Mouse (Mus musculus) adrenal gland, postnatal 10 days (tissue): Measurements from ENCODE around the gene Cyth3. TPM values are rescaled to one million over a fixed set of nuclear protein-coding genes. Genes with fewer than 3 reads are reported as not detected.

Source experiments
- DNase-seq: peaks from one replicate; pipeline ENCODE4 v3.0.0; 2021; ENCODE audit warnings: mixed read lengths
- total RNA-seq, 2 experiments: library from RNA; stranded (reverse); gene quantifications; 2 replicates each; pipeline ENCODE4 v1.2.3; 2021

The Cyth3 gene
- total RNA-seq, 2 experiments from 2014 or later: 123 to 151 TPM

DNA sequence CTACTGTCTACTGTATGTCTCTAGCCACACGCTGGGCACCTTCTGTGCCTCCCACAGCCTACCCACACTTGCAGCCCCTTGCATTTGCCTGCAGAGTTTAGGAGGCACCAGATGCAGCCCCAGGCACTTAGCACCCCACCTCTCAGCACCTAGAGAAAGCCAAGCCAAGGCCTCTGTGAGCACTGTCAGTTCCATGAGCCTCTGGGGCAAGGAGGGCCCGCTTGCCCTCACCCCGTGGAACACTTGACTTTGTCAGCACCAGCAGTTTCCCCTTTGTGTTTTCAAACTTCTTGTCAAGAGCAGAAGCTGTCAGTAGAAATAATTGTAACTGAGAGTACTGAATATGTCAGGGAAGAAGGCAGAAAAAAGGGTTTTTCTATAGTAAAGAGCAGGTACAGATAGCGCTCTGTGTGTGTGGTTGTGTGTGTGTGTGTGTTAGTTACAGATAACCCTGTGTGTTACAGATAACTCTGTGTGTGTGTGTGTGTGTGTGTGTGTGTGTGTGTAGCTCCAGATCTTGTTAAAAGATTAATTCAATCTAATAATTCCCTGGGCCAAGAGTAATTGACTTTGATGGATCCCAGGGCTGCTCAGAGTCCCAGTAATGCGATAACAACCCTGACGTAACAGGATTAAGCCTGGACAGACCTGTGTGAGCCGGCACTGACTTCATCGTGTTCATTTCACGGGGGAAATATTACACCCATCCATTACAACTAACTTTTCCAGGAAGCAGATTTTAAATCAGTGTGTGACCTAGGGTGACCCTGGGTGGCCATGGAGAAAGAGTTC is 84.0 kb downstream of the Cyth3 start:
- no peak for DNase-seq

DNA sequence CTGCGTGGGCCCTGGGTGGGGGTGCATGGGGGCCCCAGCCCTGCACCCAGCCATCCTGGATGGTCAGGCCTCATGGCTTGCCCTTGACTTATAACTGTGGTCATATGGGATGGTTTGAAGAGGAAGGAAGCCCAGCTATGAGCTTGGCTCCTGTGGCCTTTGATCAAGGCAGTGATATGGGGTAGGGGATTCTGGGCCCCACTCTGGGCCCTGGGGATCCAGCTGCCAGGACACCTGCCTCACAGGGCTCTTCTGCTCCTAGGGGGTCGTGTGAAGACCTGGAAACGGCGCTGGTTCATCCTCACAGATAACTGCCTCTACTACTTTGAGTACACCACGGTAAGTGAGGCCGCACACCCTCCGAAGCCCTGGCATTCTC is 84.6 kb downstream of the Cyth3 start:
- no peak for DNase-seq

DNA sequence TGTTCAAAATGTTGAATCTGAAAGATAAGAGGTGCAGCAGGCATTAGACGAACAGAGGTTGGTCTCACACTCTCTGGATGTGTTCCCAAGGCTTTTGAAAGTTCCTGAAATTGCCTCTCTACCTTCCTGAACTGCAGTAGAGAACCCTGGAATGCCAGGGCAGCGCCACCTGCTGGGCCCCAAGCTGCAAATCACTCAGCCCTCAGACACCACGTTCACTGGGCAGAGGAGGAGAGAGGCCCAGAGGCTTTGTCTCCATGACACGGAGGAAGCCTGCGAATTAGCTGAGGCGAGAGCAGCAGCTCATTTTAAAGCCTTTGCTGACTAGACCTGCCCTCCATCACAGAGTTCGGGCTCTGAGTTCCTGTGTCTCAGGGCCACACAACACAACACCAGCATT is 89.1 kb downstream of the Cyth3 start:
- DNase-seq: peak; percentile 82

DNA sequence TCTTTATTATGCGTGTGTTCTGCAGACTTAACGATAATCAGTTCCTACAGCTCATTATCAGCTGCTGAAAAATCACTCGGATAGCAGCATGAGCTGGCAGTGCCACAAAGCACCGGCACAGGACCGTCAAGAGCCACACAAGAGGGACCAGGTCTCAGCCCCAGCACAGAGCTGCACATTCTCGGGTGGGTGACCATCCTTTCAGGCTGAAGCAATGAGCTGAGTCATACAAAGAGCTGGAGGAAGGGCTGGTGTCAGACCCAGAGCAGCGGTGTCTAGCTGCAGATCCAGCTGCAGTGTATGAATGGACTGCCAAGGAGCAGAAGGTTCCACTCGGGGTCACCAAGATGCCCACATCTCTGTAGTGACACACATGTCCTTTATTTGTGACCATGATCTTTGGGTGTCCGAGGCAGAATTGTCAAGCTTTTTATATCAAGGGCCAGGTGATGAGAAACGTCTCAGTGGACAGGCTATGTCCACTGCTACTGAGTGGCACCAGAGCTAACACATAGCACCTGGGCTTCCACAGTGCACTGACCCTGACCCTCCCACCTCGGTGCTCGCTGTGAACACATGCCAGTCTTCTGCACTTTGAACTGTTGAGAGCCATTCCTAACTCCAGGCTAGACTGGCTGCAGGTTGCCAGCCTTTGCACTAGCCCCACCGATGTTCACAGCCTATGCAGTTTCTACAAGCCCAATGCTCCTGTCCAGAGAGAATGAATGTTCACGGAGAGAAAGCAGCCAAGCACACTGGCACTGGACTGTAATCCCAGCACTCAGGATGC is 90.0 kb downstream of the Cyth3 start:
- no peak for DNase-seq

- no peak for DNase-seq
Observed at GRCm38 (mm10) chr5:143721962-143722361, 99.7 kb downstream of the Cyth3 start.

- no peak for DNase-seq
Observed at GRCm38 (mm10) chr5:143730915-143731314, 108.7 kb downstream of the Cyth3 start.

GRCm38 (mm10) chr5:143731483-143732112 is 109.4 kb downstream of the Cyth3 start:
- peak; percentile 50 for DNase-seq

GRCm38 (mm10) chr5:143732180-143732891 is 110.1 kb downstream of the Cyth3 start, which contains the start of gene Usp42:
TSS of gene Usp42 (minus strand) at chr5:143732280.
- peak; percentile 97 for DNase-seq

DNA sequence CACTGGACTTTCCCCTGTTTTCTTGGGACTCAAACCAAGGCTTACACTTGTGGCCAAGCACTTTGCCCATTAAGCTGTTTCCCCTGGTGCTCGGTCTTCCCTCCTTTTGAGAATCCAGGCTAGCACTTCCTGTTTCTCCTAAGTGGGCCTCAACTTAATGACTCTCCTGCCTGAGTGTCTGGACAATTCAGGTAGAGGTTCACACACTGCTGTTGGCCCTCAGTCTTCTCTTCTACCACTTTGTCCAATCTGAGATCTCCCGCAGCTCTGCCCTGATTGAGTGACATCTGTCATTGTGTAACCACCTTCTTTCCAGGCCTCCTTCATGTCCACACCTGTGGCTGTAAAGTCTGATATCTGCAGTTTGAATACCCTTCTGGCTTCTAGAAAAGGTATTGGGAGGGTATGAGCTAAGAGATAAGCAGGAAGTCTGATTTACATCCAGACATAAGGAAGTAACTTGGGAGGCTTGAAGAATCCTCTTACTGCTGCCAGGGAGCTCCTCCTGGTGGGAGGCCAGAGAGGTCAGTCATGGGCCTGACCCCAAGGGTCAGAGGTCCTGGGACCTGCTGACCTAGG is 127.5 kb downstream of the Cyth3 start:
- no peak for DNase-seq

GRCm38 (mm10) chr5:143755529-143756141 is 133.4 kb downstream of the Cyth3 start:
- DNase-seq: no peak

GRCm38 (mm10) chr5:143757755-143758443 is 135.7 kb downstream of the Cyth3 start:
- peak; percentile 93 for DNase-seq

GRCm38 (mm10) chr5:143759554-143759953 is 137.3 kb downstream of the Cyth3 start:
- DNase-seq: no peak

Other genes starting within 250 kb of the Cyth3 start
- gene Kdelr2, start 218.6 kb upstream of the Cyth3 start, total RNA-seq: 100 to 1,000 TPM; 105 to 125 TPM
- gene Daglb, start 157.9 kb upstream of the Cyth3 start, total RNA-seq: 10 to 100 TPM in 1 of 2 experiments, 1 to 10 TPM in 1; 8.8 to 10.7 TPM
- gene Rac1, start 94.4 kb upstream of the Cyth3 start, total RNA-seq: 100 to 1,000 TPM; 345 to 351 TPM
- gene Usp42, start 109.8 kb downstream of the Cyth3 start, total RNA-seq: 10 to 100 TPM; 11.2 to 13.4 TPM
- gene Eif2ak1, start 195.3 kb downstream of the Cyth3 start, total RNA-seq: 10 to 100 TPM; 30.1 to 32.9 TPM